Mouse (Mus musculus): ENCODE measurements at regions not wholly inside any gene's neighbourhood (a gene's known extent, or its start where the extent isn't known, plus 50 kb on each side); places are given as distances from the start of the nearest gene placed in this dataset.

DNA sequence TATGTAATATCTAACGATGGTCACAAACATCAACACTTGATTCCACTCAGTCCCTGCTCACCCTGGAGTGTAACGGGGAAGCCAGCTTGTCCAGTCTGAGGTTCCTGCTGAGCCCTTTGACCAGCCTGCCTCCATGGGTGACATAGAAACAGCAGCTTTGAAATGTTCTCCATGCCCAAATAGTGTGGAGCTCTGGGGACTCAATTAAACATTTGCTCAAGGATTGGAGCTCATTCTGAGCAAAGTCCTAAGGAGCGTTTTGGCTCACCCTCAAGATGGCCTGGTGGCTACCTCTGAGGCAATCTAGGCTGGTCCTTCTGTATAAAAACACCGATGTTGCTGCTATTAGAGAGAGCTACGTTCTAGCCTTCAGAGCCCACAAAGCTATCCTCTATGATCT is 85.6 kb upstream of the Hmga2 start:
- H3K36me3 ChIP-seq (replicated peaks in 1 of 2; ENCODE audit: control insufficient read depth in 1 of 2, insufficient read depth in 1 of 2, low read length in 1 of 2), result no peaks in the 10 kb centered on the region
- no peaks in the 10 kb centered on the region for H3K4me1 ChIP-seq (ENCODE audit: control insufficient read depth in 1 of 2, insufficient read depth in 2 of 2)
- no peak overlapping the region for H3K4me3 ChIP-seq (replicated peaks in 1 of 3; ENCODE audit: low read depth in 2 of 3, low read length in 2 of 3, poor library complexity in 1 of 3)
- no peaks in the 10 kb centered on the region for H3K79me2 ChIP-seq (replicated peaks; ENCODE audit: control insufficient read depth, extremely low read depth, insufficient read depth, poor library complexity, severe bottlenecking)
- dilution Hi-C loops (cut with MboI; ENCODE audit: extremely low pct_ligation_motif_present, extremely low pct_unique_long_range_greater_than_20kb, low sequenced_read_pairs), result no loop called here
- no peak overlapping the region for H3K4me2 ChIP-seq (ENCODE audit: insufficient read depth, low read depth, poor library complexity, severe bottlenecking)
- H3K9ac ChIP-seq (ENCODE audit: insufficient read depth, low read depth), result no peak overlapping the region
- no peaks in the 10 kb centered on the region for H3K27me3 ChIP-seq (replicated peaks)
- in situ Hi-C loops (cut with MboI; ENCODE audit: low pct_ligation_motif_present, low pct_unique_long_range_greater_than_20kb, low sequenced_read_pairs), result no loop called here
- H3K9me3 ChIP-seq (replicated peaks; ENCODE audit: low read length), result peaks cover 63% of the 10 kb centered on the region
- no peak overlapping the region for H3K27ac ChIP-seq (ENCODE audit: insufficient read depth, low read depth)
- DNase-seq (ENCODE audit: extremely low read depth), result no peak
- TF ChIP-seq TCF12 (IDR thresholded peaks at IDR 0.05; ENCODE audit: low read depth, low read length) (no peak), BHLHE40 (IDR thresholded peaks at IDR 0.05; ENCODE audit: low read depth, low read length) (no peak), MAFK (IDR thresholded peaks at IDR 0.05; ENCODE audit: insufficient replicate concordance, low read length) (no peak), POLR2A (IDR thresholded peaks at IDR 0.05; ENCODE audit: low read depth, low read length) (no peak), TBP (conservative IDR thresholded peaks at IDR 0.05; ENCODE audit: low read depth, low read length) (no peak), HCFC1 (IDR thresholded peaks at IDR 0.05; ENCODE audit: low read depth, low read length) (no peak), EP300 (IDR thresholded peaks at IDR 0.05; ENCODE audit: low read length) (no peak), USF2 (conservative IDR thresholded peaks at IDR 0.05; ENCODE audit: low read depth, low read length) (no peak), MAX (IDR thresholded peaks at IDR 0.05; ENCODE audit: low read length) (no peak), SIN3A (IDR thresholded peaks at IDR 0.05; ENCODE audit: low read length) (no peak), KAT2A (IDR thresholded peaks at IDR 0.05; ENCODE audit: insufficient replicate concordance, low read length) (no peak)

DNA sequence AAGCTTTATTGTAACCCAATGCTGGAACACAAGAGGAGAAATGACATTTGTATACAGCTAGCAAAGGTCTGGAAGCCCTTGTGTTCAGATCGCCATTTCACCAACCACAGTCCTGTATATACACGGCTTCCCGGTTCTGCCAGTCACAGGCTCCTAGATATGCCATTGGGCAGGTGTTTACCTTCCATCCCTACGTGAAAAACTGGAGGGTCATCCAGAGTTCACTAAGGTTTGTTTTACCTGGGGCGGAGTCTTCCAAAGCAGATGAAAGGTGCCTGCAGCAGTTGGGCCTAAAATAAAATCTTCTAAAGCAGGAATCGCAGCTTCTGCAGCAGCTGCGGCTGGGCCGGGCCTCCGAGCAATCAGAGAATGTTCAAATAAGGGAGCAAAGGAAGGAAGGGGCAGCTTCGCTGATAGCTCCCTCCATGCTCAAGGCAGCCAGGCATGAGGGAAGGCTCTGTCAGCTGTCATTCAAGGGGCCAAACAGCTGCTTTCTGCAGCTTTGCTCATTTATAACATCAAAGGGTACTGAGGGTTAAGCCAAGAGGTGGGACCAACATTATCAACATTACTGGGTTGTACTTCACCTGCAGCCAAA is 81.7 kb upstream of the Hmga2 start:
- Histone ChIP-seq H3K4me3 (replicated peaks in 1 of 3; ENCODE audit: low read depth in 2 of 3, low read length in 2 of 3, poor library complexity in 1 of 3) (no peak overlapping the region), H3K79me2 (replicated peaks; ENCODE audit: control insufficient read depth, extremely low read depth, insufficient read depth, poor library complexity, severe bottlenecking) (no peaks in the 10 kb centered on the region), H3K27ac (ENCODE audit: insufficient read depth, low read depth) (no peak overlapping the region), H3K27me3 (replicated peaks) (no peaks in the 10 kb centered on the region), H3K9ac (ENCODE audit: insufficient read depth, low read depth) (no peak overlapping the region), H3K4me2 (ENCODE audit: insufficient read depth, low read depth, poor library complexity, severe bottlenecking) (no peak overlapping the region), H3K9me3 (replicated peaks; ENCODE audit: low read length) (peaks cover 73% of the 10 kb centered on the region), H3K4me1 (ENCODE audit: control insufficient read depth in 1 of 2, insufficient read depth in 2 of 2) (no peaks in the 10 kb centered on the region), H3K36me3 (replicated peaks in 1 of 2; ENCODE audit: control insufficient read depth in 1 of 2, insufficient read depth in 1 of 2, low read length in 1 of 2) (no peaks in the 10 kb centered on the region)
- DNase-seq (ENCODE audit: extremely low read depth), result no peak
- dilution Hi-C loops (cut with MboI; ENCODE audit: extremely low pct_ligation_motif_present, extremely low pct_unique_long_range_greater_than_20kb, low sequenced_read_pairs) (no loop called here), in situ Hi-C loops (cut with MboI; ENCODE audit: low pct_ligation_motif_present, low pct_unique_long_range_greater_than_20kb, low sequenced_read_pairs) (no loop called here)
- TF ChIP-seq UBTF (IDR thresholded peaks at IDR 0.05; ENCODE audit: low read depth, low read length), result no peak

DNA sequence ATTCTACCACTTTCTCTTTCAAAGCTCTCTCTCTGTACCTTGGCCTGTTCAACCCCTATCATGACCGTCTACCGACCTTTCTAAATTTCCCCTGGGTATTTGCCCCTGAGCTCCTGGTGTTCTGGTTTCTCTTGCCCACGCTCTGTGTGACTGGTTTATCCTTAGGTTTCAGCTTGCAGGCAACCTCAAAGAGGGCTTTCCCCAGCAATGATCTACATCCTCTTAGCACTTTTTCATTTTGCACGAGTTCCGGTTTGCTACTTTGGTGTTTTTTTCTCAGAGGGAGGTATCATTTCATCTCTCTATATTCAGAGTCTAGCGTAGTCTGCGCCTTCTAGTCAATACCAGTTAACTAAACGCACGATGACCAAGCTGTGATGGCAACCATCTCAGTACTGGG is 79.8 kb upstream of the Hmga2 start:
- no peak for TF ChIP-seq RAD21 (IDR thresholded peaks at IDR 0.05; ENCODE audit: low read depth, low read length)
- TF ChIP-seq NELFE (IDR thresholded peaks at IDR 0.05; ENCODE audit: low read depth, low read length), result no peak
- no peak for TF ChIP-seq USF1 (IDR thresholded peaks at IDR 0.05; ENCODE audit: low read depth, low read length)
- no peak for TF ChIP-seq TBP (conservative IDR thresholded peaks at IDR 0.05; ENCODE audit: low read depth, low read length)
- TF ChIP-seq POLR2A (IDR thresholded peaks at IDR 0.05; ENCODE audit: low read depth, low read length), result no peak
- TF ChIP-seq POLR2AphosphoS2 (IDR thresholded peaks at IDR 0.05; ENCODE audit: low read depth, low read length), result no peak
- TF ChIP-seq KAT2A (IDR thresholded peaks at IDR 0.05; ENCODE audit: insufficient replicate concordance, low read length), result no peak
- TF ChIP-seq MEF2A (IDR thresholded peaks at IDR 0.05; ENCODE audit: borderline replicate concordance, low read depth, low read length), result no peak
- TF ChIP-seq RCOR1 (conservative IDR thresholded peaks at IDR 0.05; ENCODE audit: low read depth, low read length), result no peak
- no peak for TF ChIP-seq E2F4 (IDR thresholded peaks at IDR 0.05; ENCODE audit: insufficient replicate concordance, low read depth, low read length)
- Histone ChIP-seq H3K27ac (ENCODE audit: insufficient read depth, low read depth) (no peak overlapping the region), H3K4me1 (ENCODE audit: control insufficient read depth in 1 of 2, insufficient read depth in 2 of 2) (no peaks in the 10 kb centered on the region), H3K9me3 (replicated peaks; ENCODE audit: low read length) (peaks cover 82% of the 10 kb centered on the region), H3K4me2 (ENCODE audit: insufficient read depth, low read depth, poor library complexity, severe bottlenecking) (no peak overlapping the region), H3K79me2 (replicated peaks; ENCODE audit: control insufficient read depth, extremely low read depth, insufficient read depth, poor library complexity, severe bottlenecking) (no peaks in the 10 kb centered on the region), H3K36me3 (replicated peaks in 1 of 2; ENCODE audit: control insufficient read depth in 1 of 2, insufficient read depth in 1 of 2, low read length in 1 of 2) (no peaks in the 10 kb centered on the region), H3K9ac (ENCODE audit: insufficient read depth, low read depth) (no peak overlapping the region), H3K27me3 (replicated peaks) (no peaks in the 10 kb centered on the region), H3K4me3 (replicated peaks in 1 of 3; ENCODE audit: low read depth in 2 of 3, low read length in 2 of 3, poor library complexity in 1 of 3) (no peak overlapping the region)
- dilution Hi-C loops (cut with MboI; ENCODE audit: extremely low pct_ligation_motif_present, extremely low pct_unique_long_range_greater_than_20kb, low sequenced_read_pairs), result no loop called here
- in situ Hi-C loops (cut with MboI; ENCODE audit: low pct_ligation_motif_present, low pct_unique_long_range_greater_than_20kb, low sequenced_read_pairs), result no loop called here
- DNase-seq (ENCODE audit: extremely low read depth), result no peak

All from CH12.LX (cell line).